12 mouse cellular contexts compared by ENCODE assay signal in the genomic region with DNA sequence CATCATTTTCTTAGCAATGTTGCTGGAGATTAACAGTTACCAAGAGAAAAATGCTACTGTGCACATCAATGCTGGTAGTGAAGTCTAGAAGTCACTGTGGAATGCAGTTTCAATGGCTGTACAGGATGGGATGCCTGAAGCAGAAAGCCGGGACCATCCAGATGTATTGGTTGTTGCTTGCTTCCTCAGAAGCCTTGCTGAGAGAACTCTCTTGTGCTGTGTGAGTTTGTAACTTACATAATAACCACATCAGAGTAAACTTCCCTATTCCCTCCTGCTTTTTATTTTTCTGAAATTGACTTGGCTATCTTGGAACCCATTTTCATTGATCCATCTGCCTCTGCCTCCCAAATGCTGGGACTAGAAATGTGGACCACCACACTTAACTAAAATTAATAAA.
"Had no signal": no experiment of that assay in that cellular context is flagged by ENCODE, and none has a peak within 500 bp of the region (broad histone marks: within the 10 kb centered on the region; RNA-seq: fewer than 3 reads in every experiment).

No protein-coding gene starts in this region.

- H3K4me2 ChIP-seq: limb, embryonic 12.5 days; lung, embryonic 15.5 days; midbrain, embryonic 13.5 days; stomach, embryonic 15.5 days had no signal

- H3K9ac ChIP-seq: limb, embryonic 12.5 days; lung, embryonic 15.5 days; midbrain, embryonic 13.5 days; stomach, embryonic 15.5 days had no signal

- H3K27ac ChIP-seq: limb, embryonic 12.5 days; lung, embryonic 15.5 days; macrophage; midbrain, embryonic 13.5 days; stomach, embryonic 15.5 days had no signal

- H3K4me1 ChIP-seq: lung, embryonic 15.5 days; midbrain, embryonic 13.5 days; stomach, embryonic 15.5 days had no signal

- H3K4me3 ChIP-seq: limb, embryonic 12.5 days; lung, embryonic 15.5 days; midbrain, embryonic 13.5 days; stomach, embryonic 15.5 days had no signal

- H3K36me3 ChIP-seq: limb, embryonic 12.5 days; lung, embryonic 15.5 days; midbrain, embryonic 13.5 days; stomach, embryonic 15.5 days had no signal

- ATAC-seq: inflammation-experienced regulatory T-cells, adult 6 months; intestine, postnatal 0 days; midbrain, embryonic 13.5 days had no signal

- H3K9me3 ChIP-seq: limb, embryonic 12.5 days; lung, embryonic 15.5 days; midbrain, embryonic 13.5 days; stomach, embryonic 15.5 days had no signal

- DNase-seq: kidney, adult 8-10 months; layer of hippocampus, postnatal 36 days; lung, postnatal 14 days; right cerebral cortex, postnatal 14 days; thymus, postnatal 36 days had no signal

- H3K27me3 ChIP-seq: limb, embryonic 12.5 days; lung, embryonic 15.5 days; midbrain, embryonic 13.5 days; stomach, embryonic 15.5 days had no signal
